Mouse (Mus musculus) ES-E14 (cell line): Measurements from ENCODE around the gene Gtpbp8.

Experiments used
- CHD2 ChIP-seq: IDR thresholded peaks from 2 replicates; pipeline ENCODE4 v1.6.1; 2014; ENCODE audit warnings: mild to moderate bottlenecking, low read depth, low read length, inconsistent platforms
- MAFK ChIP-seq: IDR thresholded peaks from 2 replicates; pipeline ENCODE4 v1.6.1; 2014; ENCODE audit warnings: mild to moderate bottlenecking, low read depth, low read length, inconsistent platforms; ENCODE audit not compliant: insufficient read depth
- ZC3H11A ChIP-seq: IDR thresholded peaks from 2 replicates; pipeline ENCODE4 v1.6.1; 2012; ENCODE audit warnings: low read depth, mild to moderate bottlenecking, inconsistent platforms, low read length, borderline replicate concordance

DNA sequence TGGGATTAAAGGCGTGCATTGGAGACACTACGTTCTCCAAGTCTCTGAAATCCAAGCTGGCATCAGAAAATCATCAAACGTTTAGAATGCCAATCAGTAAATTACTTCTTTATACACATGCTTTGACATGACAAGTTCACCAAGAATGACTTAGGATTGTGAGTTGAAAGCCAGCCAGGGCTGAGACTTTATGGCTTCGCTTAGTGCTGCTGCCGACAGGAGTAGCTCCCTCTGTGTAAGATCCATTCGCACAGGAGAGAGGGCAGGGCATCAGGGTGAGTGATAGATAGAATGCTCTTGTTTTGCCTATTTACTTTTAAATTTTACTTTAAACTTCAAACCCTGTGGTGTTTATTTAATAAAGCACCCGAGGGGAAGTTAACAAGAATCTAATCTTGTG is 21.3 kb upstream of the Gtpbp8 start:
- TF ChIP-seq ZC3H11A, result no peak
- no peak for TF ChIP-seq MAFK
- TF ChIP-seq CHD2, result no peak
